Mouse (Mus musculus): Measurements from ENCODE around the gene Dll4.

- TF ChIP-seq POLR2A (IDR thresholded peaks at IDR 0.05; ENCODE audit: low read depth, low read length) (no peak), CTCF (conservative IDR thresholded peaks at IDR 0.05; ENCODE audit: insufficient read depth, insufficient read length, low read depth, low read length) (no peak)
Observed at GRCm38 (mm10) chr2:119344537-119345138, 19.1 kb downstream of the Dll4 start.
